Mouse (Mus musculus) liver, adult 2 months (tissue): ENCODE measurements around the gene Fbxl8. TPM values are rescaled to one million over a fixed set of nuclear protein-coding genes. Genes with fewer than 3 reads are reported as not detected.

Source experiments
- DNase-seq: peaks from one replicate; pipeline ENCODE4 v3.0.0-alpha.2; 2011; ENCODE audit warnings: low read depth, low spot score; ENCODE audit errors: extremely low read depth
- H3K27ac ChIP-seq: fragments of 200-500 bp; replicated peaks from 2 replicates; pipeline ENCODE4 v1.5.1; 2012; ENCODE audit warnings: low read depth, mild to moderate bottlenecking, control low read depth, inconsistent platforms, low read length; ENCODE audit not compliant: insufficient read depth
- H3K27me3 ChIP-seq: fragments of 200-500 bp; 2 replicates; pipeline ENCODE4 v1.6.1; 2012; ENCODE audit warnings: mild to moderate bottlenecking, moderate library complexity, low read length, inconsistent platforms; ENCODE audit not compliant: control insufficient read depth, insufficient read depth
- H3K36me3 ChIP-seq: fragments of 200-500 bp; 2 replicates; pipeline ENCODE4 v1.6.1; 2012; ENCODE audit warnings: low read length, inconsistent platforms; ENCODE audit not compliant: control insufficient read depth, insufficient read depth
- H3K4me1 ChIP-seq: fragments of 200-500 bp; 2 replicates; pipeline ENCODE4 v1.6.1; 2011; ENCODE audit warnings: low read length; ENCODE audit not compliant: control insufficient read depth, insufficient read depth
- H3K4me3 ChIP-seq: fragments of 200-500 bp; 2 replicates; pipeline ENCODE4 v1.5.1; 2011; ENCODE audit warnings: low read depth, mild to moderate bottlenecking, control low read depth, low read length, moderate library complexity; ENCODE audit not compliant: insufficient read depth
- H3K79me2 ChIP-seq: fragments of 200-500 bp; 2 replicates; pipeline ENCODE4 v1.6.1; 2012; ENCODE audit warnings: inconsistent platforms, mild to moderate bottlenecking, low read length, moderate library complexity; ENCODE audit not compliant: control insufficient read depth, insufficient read depth
- H3K9ac ChIP-seq: fragments of 200-500 bp; 2 replicates; pipeline ENCODE4 v1.6.1; 2012; ENCODE audit warnings: low read depth, mild to moderate bottlenecking, control low read depth, inconsistent platforms, low read length
- CTCF ChIP-seq: fragments of 200-500 bp; IDR thresholded peaks from 2 replicates; pipeline ENCODE4 v1.5.1; 2011; ENCODE audit warnings: low read depth, low read length, control low read depth
- POLR2A ChIP-seq: fragments of 200-500 bp; IDR thresholded peaks from 2 replicates; pipeline ENCODE4 v1.6.1; 2011; ENCODE audit warnings: low read length, control low read depth; ENCODE audit not compliant: insufficient read depth; ENCODE audit errors: extremely low read depth
- WGBS: fragments of 180-500 bp; shearing (Covaris S2); methylation state at CpG from one replicate; pipeline ENCODE4 v1.1.7; 2018; 5-methylcytosine and 5-hydroxymethylcytosine counted together
- polyA plus RNA-seq: library from polyadenylated mRNA; depleted of rRNA; stranded (reverse); fragments of >200 nt; gene quantifications from 2 replicates; pipeline ENCODE4 v1.2.3, GENCODE M21; 2012
- total RNA-seq: library from RNA; depleted of rRNA; stranded (reverse); fragments of >200 nt; gene quantifications from 2 replicates; pipeline ENCODE4 v1.2.3, GENCODE M21; 2014

Gene Fbxl8
- total and polyA plus RNA-seq, 2 experiments: 1.9 to 7.3 TPM

DNA sequence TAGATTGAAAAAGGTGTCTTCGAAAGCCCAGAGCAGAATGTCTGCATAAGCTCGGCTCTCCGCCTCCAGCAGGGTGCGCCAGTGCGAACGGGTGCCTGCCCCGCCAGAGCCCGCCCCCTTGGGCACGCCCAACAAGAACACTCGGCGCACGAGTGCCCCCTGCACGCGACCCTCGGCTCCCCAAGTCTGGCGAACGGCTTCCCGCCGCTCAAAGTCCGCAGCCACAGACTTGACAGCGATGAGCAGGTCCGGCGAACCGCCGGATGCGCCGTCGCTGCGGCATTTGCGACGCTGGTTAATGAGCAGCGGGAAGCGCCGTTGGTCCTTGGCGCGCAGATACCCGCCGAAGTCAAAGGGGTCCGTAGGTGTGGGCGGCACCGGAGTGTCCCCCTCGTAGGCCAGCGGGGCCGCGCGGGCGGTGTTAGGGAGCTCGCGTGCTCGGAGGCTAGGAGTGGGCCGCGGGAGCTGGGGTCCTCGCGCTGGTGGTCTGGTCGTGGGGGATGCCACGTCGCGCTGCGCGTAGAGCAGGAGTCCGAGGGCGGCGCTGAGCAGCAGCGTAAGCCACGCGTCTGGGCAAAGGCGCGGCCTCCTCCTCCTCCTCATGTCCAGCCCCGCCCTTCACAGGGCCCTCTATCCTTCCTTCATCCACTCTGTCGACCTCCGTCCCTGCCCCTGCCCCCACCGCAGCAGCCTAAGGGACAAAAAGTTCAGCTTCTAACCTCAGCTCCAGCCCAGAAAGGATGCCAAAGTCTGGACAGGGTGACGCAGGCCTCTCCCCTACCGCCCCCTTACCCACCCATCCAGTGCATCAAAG, 10.1 kb upstream of the Fbxl8 start:
- Histone ChIP-seq H3K79me2 (no peaks in the 10 kb centered on the region), H3K4me3 (peak overlapping the region; percentile 68), H3K27ac (peak overlapping the region; percentile 13; the same call in 1 of the 2 replicates), H3K36me3 (peaks cover 33% of the 10 kb centered on the region), H3K4me1 (peaks cover 4% of the 10 kb centered on the region; the same call in 1 of the 2 replicates), H3K9ac (peak overlapping the region; percentile 50), H3K27me3 (no peaks in the 10 kb centered on the region)
- peak; percentile 39 for DNase-seq
- WGBS: 15% methylated on average over 74 of the region's 74 CpGs
- 0 out of 2 replicates have a peak, but pooled peaks have one; percentile 20 for TF ChIP-seq POLR2A
- TF ChIP-seq CTCF: peak; percentile 83

DNA sequence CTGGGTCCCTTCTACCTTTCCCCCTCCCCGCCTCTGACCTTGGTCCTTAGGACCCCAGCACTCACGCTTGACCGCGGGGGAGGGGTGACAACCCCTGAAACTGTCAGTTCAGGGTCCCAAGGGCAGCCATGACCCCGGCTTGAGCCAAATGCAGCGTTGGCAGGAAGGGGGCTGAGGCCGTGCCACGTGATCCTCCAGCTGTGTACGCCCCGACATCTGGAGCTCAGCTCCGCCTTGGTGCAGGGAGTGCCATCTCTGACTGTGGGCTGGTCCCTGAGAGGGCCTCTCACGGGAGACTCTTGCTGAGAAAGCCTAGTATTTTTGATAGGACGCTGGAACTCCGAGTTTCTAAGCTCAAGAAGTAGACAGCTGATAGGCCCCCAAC, 9.5 kb upstream of the Fbxl8 start, which contains the start of gene B3gnt9:
TSS of gene B3gnt9 (minus strand) at position 188 of the 385 bp plus-strand sequence.
- TF ChIP-seq CTCF: no peak
- no peak for TF ChIP-seq POLR2A
- H3K27me3 ChIP-seq: no peaks in the 10 kb centered on the region
- H3K27ac ChIP-seq: peak within 1 kb of the TSS; percentile 13; the same call in 1 of the 2 replicates
- no peaks in the 10 kb centered on the region for H3K79me2 ChIP-seq
- peaks cover 27% of the 10 kb centered on the region for H3K36me3 ChIP-seq
- H3K4me1 ChIP-seq: peaks cover 6% of the 10 kb centered on the region; the same call in 1 of the 2 replicates
- 42% methylated on average over 14 of the region's 14 CpGs for WGBS
- no peak for DNase-seq
- peak within 1 kb of the TSS; percentile 68 for H3K4me3 ChIP-seq
- H3K9ac ChIP-seq: peak within 1 kb of the TSS; percentile 50

DNA sequence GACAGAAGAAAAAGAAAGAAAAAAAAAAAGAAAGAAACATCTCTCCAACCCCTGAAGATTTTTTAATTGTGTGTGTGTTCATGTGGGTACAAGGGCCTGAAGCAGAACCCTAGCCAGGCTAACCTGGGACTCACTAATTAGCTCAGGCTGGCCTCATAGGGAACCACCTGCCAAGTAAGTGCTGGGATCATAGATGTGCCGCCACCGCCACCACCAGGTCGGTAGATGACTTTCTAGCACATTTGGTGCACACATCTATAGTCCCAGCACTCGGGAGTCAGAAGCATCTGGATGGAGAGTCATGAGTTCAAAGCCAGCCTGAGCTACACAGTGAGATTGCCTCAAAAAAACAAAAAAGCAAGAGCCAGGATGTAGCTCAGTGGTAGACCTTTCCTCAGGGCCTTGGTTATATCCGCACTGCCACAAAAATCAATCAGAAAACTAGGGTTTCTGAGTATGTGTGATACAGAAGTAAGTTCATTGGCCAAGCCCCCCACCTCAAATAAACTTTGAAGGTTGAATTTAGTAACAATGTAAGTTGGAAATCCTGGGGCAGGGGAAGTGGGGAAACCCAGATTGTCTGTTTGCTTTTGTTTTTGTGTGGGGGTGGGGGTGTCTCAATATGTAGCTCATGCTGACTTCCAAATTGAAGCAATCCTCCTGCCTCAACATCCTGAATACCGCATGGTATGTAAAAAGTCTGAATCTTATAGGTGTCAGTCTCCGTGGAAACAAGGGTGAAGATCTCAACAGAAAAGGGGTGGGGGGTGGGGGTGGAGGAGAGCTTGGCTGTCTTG, 6.9 kb upstream of the Fbxl8 start:
- peaks cover 6% of the 10 kb centered on the region; the same call in 1 of the 2 replicates for H3K4me1 ChIP-seq
- no peaks in the 10 kb centered on the region for H3K27me3 ChIP-seq
- no peak overlapping the region for H3K9ac ChIP-seq
- H3K27ac ChIP-seq: no peak overlapping the region
- no peaks in the 10 kb centered on the region for H3K79me2 ChIP-seq
- no peak for TF ChIP-seq POLR2A
- TF ChIP-seq CTCF: no peak
- H3K36me3 ChIP-seq: peaks cover 6% of the 10 kb centered on the region
- WGBS: 80% methylated on average over 7 of the region's 7 CpGs
- DNase-seq: no peak
- H3K4me3 ChIP-seq: no peak overlapping the region

GRCm38 (mm10) chr8:105258911-105259720, 5.3 kb upstream of the Fbxl8 start:
- no peak for DNase-seq
- Histone ChIP-seq H3K36me3 (no peaks in the 10 kb centered on the region), H3K9ac (no peak overlapping the region), H3K27me3 (no peaks in the 10 kb centered on the region), H3K4me1 (peaks cover 4% of the 10 kb centered on the region; the same call in 1 of the 2 replicates), H3K27ac (no peak overlapping the region), H3K4me3 (peak overlapping the region; percentile 12; the same call in 1 of the 2 replicates), H3K79me2 (peaks cover 4% of the 10 kb centered on the region; the same call in 1 of the 2 replicates)
- WGBS: 41% methylated on average over 55 of the region's 55 CpGs
- TF ChIP-seq POLR2A: no peak
- TF ChIP-seq CTCF: no peak

- Histone ChIP-seq H3K27ac (no peak overlapping the region), H3K4me1 (peaks cover 4% of the 10 kb centered on the region; the same call in 1 of the 2 replicates), H3K79me2 (peaks cover 7% of the 10 kb centered on the region; the same call in 1 of the 2 replicates), H3K36me3 (no peaks in the 10 kb centered on the region), H3K4me3 (peak overlapping the region; percentile 12; the same call in 1 of the 2 replicates), H3K9ac (no peak overlapping the region), H3K27me3 (no peaks in the 10 kb centered on the region)
- WGBS: 11% methylated on average over 30 of the region's 30 CpGs
- DNase-seq: no peak
- TF ChIP-seq CTCF (peak; percentile 95), POLR2A (no peak)
Measured at GRCm38 (mm10) chr8:105259721-105260320, 4.6 kb upstream of the Fbxl8 start.
